Mouse (Mus musculus) testis, adult 2 months (tissue): ENCODE data around the gene Trim43a.

Experiments
- CTCF ChIP-seq: fragments of 200-500 bp; IDR thresholded peaks from 2 replicates; pipeline ENCODE4 v1.5.1; 2012; ENCODE audit warnings: low read depth, mild to moderate bottlenecking, inconsistent platforms, low read length, moderate library complexity; ENCODE audit not compliant: control insufficient read depth, insufficient read depth, insufficient replicate concordance
- POLR2A ChIP-seq: fragments of 200-500 bp; IDR thresholded peaks from 2 replicates; pipeline ENCODE4 v1.6.1; 2012; ENCODE audit warnings: low read depth, mild to moderate bottlenecking, inconsistent platforms, low read length, moderate library complexity; ENCODE audit not compliant: control insufficient read depth

GRCm38 (mm10) chr9:88547851-88548613 is 32.7 kb upstream of the Trim43a start, which contains the start of gene Zfp949:
- TF ChIP-seq POLR2A: peak; percentile 73
- no peak for TF ChIP-seq CTCF
